Mouse (Mus musculus) left cerebral cortex, adult 8-10 months (tissue): ENCODE measurements around the gene Trit1. TPM values are rescaled to one million over a fixed set of nuclear protein-coding genes. Genes with fewer than 3 reads are reported as not detected.
A peak's percentile ranks its signal among the peaks of the same experiment; 100 is the strongest.
"Not testable (repeated sequence)": the region's sequence is repeated elsewhere in the genome, so short reads cannot be mapped to it uniquely, and the experiment has no call there.

ENCODE experiments used
- DNase-seq, 2 experiments: peaks; one replicate each; pipeline ENCODE4 v3.0.0; 2022; ENCODE audit warnings: low spot score in 2 of 2
- total RNA-seq, 4 experiments: library from RNA; stranded (reverse); gene quantifications; 2 replicates each; pipeline ENCODE4 v1.2.4; 2022

The Trit1 gene
- total RNA-seq, 4 experiments from 2014 or later, result 16.0 to 20.3 (median 18.8) TPM

DNA sequence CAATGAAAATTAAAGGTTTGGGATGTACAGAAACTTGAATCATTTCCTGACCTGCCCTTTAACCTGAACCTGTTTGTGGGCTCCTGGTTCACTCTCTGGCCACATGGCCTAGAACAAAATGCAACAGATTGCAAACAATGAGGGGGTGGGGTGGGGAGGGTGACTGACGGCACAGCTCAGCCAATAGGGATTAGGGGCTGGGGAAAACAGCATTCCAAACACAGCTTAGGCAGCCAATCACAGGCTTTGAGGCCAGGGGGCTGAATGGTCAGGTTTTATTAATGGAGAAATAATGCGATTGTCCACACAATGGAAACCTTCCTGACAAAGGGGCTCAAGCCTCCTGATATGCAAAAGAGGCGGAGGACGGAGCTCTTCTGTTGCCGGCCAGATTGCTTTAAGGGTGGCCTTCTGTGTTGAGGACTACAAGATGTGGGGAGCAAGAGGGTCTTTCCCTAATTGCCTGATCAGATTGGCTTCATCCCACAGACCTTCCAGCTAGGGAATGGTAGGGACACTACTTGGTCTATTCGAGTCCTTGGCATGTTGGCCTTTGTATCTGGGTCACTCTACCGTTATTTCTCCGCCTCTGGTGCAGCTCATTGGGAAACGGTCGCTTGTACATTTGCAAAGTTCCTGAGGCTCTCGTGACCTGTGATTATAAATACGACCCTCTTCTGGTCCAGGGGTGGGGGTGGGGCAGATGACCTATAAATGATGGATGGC lies 17.7 kb upstream of the Trit1 start:
- no peak for DNase-seq

DNA sequence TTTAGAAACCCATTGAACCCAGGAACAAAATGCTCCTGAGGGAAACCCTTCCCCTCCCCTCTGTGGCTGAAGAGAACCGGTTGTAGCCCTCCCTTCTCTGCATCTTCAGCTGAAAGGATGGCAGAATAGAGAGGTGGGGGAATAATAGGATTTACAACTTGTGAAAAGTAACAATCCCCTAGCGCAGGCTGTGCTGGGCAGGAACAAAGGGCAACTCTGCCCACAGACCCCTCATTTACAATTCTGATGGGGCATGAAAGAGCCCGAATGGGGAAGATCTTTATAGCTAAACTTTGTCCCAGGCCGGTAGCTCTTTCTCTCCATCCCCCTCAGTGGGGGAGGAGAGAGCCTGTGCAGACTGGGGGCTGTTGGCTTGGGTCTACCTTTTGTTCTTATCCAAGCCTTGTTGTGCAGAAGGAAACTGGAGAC lies 17.1 kb upstream of the Trit1 start:
- no peak for DNase-seq

DNA sequence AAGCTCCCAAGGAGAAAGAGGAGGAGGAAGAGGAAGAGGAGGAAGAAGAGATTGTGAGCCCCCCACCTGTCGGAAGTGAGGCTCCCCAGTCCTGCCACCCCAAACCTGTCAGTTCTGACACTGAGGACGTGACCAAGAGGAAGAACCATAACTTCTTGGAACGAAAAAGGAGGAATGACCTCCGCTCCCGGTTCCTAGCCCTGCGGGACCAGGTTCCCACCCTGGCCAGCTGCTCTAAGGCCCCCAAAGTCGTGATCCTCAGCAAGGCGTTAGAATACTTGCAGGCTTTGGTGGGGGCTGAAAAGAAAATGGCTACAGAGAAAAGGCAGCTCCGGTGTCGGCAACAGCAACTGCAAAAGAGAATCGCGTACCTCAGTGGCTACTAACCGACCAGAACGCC lies 16.3 kb upstream of the Trit1 start:
- DNase-seq, result no peak

DNA sequence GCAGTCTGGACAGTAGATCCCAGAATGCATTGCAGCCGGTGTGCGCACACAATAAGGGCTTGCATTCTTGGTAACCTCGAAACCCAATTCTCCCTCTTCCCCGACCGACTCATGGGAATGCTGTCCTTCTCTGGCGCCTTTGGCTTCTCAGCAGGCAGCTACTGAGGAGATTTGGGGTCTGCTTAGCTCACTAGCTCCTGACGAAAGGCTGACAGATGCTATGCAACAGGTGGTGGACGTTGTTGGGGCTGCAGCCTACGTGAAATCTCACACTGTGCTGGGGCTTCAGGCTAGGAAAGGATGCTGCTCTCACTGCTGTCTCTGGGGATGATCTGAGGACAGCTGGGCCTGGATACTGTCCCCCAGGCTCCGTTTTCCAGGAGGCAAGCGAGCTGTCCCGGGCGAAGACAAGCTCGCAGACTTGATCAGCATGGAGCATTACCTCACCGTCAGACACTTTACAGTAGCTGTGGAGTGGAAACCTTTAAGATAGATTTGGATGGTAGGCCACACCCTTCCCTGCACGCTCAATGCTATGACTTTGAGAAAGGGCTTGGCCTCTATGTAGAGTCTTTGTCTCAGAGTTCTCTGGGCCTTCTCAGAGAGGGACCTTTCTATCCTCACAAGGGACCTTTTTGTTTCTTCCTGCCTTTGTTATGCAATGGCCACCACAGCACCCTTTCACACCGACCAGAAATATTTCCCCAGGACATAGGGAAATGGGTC lies 15.6 kb upstream of the Trit1 start:
- no peak for DNase-seq

DNA sequence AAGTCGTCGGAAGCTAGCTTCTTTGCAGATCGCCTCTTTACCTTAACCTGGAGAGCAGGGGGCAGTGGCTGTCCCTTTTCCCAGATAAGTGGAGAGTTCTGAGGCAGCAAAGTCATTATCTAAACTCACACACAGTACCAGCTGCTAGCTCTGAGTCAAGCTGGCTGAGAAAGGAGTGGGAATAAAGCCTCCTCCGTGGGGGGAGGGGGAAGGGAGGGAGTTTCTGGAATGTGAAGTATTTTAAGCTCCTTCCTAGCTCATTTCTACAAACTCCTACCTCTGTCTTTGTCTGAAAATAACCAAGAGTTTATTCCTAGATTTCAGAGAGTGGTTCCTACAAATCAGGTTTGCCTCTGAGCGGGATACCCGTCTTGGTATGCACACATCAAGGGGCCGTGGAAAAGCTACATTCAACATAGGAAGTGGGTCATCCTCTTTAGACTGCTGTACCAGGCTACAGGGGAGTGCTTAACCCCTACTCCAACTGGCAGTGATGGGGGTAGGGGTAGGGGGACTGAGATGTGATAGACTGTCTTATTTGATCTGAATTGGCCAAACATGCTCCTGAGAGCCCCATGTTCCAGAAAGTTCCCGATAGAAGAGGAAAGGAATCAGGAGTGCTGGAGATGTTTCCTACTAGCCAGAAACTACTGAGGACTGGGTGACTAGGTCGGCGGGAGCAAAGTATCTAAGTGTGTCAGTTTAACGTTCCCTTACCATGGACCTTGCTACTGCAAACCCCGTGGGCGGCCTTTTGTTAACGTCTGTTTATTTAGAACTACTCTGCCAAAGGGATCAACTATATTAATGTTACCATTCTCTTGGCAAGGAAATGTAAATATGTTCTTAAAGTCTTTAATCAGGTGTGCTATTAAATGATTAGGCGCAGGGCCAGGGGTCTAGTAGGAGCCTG lies 11.1 kb upstream of the Trit1 start:
- DNase-seq, result peak in 1 of 2 experiments; percentile 90

DNA sequence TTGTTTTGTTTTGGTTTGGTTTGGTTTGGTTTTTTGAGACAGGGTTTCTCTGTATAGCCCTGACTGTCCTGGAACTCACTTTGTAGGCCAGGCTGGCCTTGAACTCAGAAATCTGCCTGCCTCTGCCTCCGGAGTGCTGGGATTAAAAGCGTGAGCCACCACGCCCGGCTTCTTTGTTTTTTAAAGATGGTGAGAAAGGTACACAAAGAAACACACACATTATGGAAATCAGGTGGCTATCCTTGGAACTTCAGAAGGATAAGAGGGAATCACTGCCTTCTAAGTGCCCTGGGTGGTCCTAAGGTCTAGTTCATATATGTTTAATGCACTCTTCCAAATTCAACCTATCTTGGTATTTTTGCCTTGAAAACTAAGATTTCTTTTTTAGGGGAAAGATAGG lies 3.9 kb upstream of the Trit1 start:
- not testable (repeated sequence) for DNase-seq

DNA sequence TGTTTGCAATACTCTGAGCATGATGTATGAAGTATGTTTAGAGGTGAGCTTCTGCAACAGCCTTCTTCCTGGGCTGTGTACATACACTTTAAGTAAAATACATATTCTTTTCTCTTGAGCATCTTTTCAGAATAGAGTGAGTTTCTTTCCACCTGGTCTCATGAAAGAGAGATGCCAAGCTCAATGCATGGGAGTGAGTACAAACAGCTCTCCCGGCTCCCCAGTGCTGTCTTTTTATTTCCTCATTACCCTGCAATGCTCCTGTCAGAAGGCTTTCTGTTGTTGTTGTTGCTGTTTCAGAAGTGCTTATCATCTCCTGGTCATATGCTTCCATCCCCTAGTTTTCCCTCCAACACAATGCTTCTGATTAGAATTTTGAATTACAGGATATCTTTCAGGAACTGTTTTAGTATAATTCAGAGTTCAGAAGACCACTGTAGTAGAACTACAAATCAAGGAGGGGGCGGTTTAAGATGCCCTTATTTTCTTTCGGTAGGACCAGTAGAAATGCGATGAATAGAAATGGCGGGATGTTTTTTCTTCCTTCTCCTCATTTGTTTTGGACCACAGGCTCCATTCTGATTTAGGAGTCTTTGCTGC lies 3.0 kb upstream of the Trit1 start:
- no peak for DNase-seq

DNA sequence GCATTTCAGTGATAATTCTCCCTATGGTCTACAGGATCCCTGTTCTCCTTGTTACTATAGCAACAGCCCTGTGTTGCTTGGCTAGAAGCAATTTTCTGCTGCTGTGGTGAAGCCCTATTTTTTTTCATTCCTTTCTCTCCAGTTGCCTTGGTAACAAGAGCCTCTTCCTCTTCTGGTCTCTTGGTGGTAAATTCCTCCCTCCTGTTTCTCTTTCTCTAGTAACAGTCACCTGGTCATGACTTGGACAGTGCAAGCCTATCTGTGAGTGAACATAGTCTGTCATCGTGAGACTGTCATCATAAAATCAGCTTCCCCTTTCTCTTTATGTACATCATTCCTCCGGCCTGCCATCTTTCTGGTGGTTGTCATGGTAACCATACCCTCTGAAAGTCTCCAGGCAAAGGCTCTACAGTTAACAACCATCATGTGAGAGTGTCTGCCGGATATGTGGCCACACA lies 2.4 kb upstream of the Trit1 start:
- DNase-seq, result peak; percentile 47 to 71

DNA sequence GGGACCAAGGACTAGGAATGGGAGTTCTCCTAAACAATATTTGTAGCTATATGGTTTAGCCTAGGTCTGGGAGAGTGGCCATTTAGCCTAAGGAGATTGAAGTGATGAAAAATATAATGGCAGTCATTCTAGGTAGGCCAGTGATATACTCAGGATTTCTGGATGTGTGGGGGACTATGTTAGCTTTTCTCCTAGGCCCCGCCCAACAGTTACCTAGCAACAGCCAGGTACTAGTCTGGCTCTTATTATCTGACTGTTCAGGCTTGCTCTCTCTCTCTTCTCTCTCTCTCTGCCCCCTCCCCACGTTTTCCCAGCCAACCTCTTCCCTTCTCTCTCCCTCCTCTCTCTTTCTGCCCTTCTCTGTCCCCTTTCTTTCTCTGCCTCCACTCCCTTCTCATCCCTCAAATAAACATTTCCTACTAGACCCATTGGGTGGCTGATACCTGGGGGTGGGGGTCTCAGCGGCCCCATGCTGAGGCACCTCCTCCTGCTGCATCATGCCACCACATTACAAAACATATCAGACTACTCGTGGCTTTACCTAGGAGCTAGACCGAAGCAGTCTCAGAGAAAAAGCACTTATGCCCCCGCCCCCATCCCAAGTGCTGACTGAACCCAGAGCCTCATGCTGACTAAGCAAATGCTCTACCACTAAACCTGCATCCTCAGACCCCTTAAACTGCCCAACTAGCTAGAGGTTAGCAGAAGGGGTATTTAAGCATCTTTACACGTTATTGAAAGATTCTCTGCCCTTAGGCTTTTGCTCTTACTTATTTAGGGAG lies 1.7 kb upstream of the Trit1 start:
- DNase-seq, result no peak

DNA sequence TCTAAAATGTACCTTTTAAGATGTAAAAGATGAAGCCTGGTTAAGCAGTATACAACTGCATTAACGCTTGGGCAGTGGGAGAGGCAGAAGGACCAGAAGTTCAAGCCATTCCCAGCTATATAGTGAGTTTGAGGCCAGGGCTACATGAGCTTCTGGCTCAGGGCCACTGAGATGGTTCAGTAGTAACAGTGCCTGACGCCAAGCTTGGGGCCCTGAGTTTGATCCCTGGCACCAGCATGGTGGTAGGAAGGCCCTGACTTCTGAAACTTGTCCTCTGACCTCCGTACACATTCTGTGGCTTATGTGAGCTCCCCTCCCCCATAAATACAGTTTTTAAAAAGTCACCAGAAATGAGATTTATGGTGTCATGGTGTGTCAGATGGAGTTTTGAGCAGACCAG lies 5.2 kb downstream of the Trit1 start:
- DNase-seq, result no peak

DNA sequence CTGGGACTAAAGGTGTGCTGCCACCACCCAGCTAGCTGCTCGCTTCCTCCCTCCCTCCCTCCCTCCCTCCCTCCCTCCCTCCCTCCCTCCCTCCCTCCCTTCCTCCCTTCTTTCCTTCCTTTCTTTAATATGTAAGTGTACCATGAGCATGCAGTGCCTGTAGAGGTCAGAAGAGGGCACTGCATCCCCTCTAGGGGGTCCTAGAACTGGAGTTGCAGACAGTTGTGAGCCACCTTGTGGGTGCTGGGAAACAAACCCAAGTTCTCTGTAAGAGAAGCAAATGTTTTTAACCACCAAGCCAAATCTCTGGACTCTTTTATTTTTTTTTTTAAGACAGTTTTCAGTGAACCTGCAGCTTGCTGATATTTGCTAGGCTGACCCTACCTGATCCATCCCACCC lies 6.5 kb downstream of the Trit1 start:
- DNase-seq, result no peak

DNA sequence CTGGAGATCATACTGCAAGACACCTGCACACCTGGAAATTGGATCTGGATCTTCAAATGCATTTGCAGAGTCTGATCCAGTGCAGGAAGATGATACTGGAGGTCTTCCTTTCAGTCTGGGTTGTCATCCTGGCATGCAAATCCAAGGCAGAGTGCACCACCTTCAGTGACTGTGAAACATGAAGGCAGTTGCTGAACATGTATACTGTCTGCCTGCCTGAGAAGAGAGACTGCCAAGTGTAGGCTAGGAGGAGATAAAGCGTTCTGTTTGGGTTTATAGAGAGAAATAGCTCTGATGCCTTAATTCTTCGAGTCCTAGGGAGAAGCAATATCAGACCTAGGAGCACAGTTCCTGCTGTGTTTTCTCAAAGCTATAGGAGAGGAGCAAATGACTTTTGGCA lies 9.0 kb downstream of the Trit1 start:
- no peak for DNase-seq

DNA sequence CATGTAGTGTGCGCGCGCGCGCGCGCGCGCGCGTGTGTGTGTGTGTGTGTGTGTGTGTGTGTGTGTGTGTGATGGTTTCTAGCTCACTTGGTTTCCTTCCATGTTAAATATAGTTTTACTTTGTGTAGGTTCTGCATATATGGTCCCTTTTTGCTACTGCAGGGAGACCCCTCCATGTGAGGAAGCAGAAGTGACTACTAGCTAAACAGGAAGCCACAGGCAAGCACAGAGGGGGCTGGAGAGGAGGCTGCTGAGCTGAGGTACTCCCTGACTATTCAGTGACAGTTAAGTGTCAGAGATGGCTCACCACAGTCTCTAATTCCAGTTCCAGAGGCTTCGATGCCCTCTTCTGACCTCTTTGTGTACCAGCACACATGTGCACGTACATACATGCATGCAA lies 9.8 kb downstream of the Trit1 start:
- no peak for DNase-seq

DNA sequence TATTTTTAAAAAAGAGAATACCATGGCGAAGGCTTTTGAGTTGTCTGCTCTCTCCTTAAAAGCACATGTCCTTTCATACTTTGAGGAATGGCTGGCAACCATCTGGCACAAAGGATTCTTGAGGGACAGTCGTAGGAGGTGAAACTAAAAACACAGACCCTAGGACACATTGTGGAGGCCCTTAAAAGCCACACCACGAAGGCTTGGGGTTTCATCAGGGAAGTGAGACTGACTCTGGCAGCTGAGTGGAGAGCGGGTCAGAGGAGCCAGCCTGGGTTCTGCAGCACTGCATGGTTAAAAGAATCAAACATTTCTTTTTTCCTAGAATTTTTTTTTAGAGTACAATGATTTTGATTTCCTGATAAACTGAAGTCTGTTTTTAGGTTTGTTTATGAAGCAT lies 10.2 kb downstream of the Trit1 start:
- no peak for DNase-seq

DNA sequence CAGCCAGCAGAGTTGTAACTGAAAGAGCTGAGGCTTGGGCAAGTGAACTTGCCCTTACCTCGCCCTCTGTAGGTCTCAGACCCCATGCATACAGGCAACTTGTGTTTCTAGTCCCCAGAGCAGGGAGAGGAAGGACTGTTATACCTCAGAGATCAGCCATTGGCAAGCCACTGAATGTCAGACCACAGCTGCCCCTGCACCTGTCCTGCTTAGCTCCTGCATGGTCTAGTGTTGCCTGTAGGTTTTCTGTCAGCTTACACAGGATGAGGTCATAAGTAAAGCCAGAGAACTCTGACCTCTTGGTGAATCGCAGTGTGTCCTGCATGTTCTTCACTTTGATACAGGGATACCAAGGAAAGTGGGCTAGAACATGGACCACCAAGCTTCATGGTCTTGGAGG lies 18.4 kb downstream of the Trit1 start:
- no peak for DNase-seq

DNA sequence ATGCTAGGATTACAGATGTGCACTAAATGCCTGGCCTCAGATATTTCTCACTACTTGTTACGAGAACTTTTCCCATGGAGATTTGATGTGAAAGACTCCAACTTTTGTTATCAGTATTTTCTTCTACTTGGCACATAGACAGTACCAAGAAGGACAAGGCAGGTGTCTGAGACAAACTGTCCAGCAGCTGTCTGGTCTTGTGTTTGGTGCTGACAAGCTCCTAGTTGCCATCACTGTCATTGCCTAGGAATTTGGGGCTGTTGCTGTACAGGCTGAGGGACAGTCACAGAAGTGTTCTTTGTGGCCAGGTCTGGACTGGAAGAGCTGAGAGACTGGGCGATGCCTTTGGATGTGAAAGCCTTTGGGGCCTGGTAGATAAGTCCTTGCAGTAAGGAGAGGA lies 19.2 kb downstream of the Trit1 start:
- no peak for DNase-seq

DNA sequence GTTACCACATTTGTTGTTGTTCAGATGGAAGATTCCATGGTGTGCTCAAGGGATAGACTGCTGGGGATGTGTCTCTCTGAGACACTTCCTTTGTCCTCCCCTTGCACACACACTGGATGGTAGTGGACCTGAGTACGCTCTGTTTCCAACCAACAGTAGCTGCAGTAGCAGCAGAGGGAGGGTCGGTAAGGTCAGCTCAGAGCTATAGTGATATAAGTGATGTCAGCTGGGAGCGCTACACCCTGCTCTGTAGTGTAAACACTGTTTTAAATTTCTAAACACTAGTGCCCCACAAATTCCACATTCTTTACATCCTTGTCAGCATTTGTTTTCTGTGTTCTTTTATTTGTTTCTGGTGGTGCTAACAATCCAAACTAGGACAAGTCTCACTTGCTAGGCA lies 20.3 kb downstream of the Trit1 start:
- DNase-seq, result no peak

DNA sequence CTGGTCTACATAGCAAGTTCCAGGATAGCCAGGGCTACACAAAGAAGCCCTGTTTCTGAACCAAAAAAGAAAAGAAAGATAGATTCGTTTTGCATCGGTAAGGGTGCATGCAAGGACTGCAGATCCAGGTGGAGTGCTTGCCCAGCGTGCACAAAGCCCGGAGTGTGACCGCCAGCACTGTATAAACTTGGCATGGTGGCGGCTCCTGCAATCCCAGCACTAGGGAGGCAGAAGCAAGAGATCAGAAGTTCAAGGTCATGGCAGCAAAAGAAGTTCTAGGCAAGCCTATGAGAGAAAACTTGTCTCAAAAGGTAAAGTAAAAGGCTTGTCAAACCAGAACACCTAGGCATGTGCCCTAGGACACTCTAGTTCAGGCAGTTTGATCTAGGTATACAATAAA lies 24.7 kb downstream of the Trit1 start:
- DNase-seq, result no peak

DNA sequence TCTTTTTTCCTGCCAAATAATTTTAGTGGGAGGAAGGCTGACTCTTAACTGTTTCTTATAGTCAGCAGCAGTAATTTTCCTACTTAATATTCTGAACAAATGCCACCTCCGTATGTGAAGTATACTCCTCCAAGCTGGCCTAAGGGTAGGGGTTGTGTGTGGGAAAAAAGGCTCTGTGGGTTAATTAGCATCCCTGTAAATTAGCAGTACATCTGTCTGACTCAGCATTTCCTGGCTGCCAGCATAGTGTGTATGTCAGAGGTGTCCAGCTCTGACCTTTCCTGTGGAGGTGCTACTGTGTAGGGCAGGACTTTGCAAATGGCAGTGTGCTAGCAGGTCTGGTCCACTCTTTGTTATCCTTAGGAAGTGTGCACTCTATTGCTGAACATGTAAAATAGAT lies 27.5 kb downstream of the Trit1 start:
- DNase-seq, result no peak

DNA sequence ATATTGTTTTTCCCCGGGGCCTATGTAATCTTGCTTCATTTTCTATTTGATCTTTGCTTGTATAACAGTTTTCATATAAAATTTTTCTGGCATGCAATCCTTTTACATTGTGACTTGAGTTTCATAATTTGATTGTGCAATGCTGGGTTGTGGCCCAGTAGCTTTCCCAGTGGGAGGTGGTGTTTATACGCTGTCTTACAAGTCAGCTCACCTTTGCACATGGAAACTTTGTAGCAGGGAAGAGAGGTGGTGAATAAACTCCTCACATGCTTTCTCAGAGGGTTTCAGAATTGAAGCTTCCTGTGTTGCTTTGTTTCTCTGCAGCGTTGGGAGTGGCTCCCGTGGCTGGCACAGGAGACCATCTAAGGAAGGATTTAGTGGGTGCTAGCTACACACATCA lies 28.4 kb downstream of the Trit1 start:
- DNase-seq, result no peak

DNA sequence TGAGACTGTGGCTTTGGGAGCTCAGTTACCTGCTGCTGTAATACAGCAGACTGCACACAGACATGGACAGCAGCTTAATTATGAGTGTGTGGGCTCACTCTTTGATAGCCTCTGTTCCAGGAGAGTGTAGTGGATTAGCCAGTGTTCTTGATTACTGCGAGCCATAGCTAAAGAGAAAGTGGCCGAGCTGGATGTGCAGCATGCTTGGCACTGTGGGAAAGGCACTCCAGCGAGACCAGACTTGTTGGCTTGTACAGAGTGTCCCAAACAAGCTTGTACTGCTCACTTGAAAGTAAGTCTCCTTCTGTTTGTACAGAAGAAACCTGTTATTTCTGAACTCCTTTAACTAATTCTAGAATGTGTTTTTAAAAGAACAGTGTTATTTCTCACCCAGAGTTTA lies 29.9 kb downstream of the Trit1 start:
- no peak for DNase-seq
